Mouse (Mus musculus) liver, embryonic 11.5 days (tissue): ENCODE data around the gene Ypel1. TPM values are rescaled to one million over a fixed set of nuclear protein-coding genes. Genes with fewer than 3 reads are reported as not detected.

Experiments
- ATAC-seq: fragments of 200-750 bp; cut with Nextera tagmentation; replicated peaks from 2 replicates; pipeline ENCODE4 v1.8.0; 2017; ENCODE audit warnings: moderate number of reproducible peaks, mild to moderate bottlenecking, moderate TSS enrichment, moderate library complexity; ENCODE audit not compliant: low FRiP score
- DNase-seq: peaks from one replicate; pipeline ENCODE4 v3.0.0-alpha.2; 2017; ENCODE audit warnings: low spot score
- H3K27ac ChIP-seq: fragments of 300-500 bp; sonication (generic); 2 replicates; pipeline ENCODE4 v1.5.1; 2014; ENCODE audit warnings: mild to moderate bottlenecking, low read depth, low read length, control low read depth
- H3K27me3 ChIP-seq: fragments of 300-500 bp; sonication (generic); replicated peaks from 2 replicates; pipeline ENCODE4 v1.6.1; 2014; ENCODE audit warnings: low read length, mixed read lengths; ENCODE audit not compliant: control insufficient read depth, insufficient read depth
- H3K36me3 ChIP-seq: fragments of 300-500 bp; sonication (generic); 2 replicates; pipeline ENCODE4 v1.6.1; 2014; ENCODE audit warnings: mild to moderate bottlenecking, low read length, moderate library complexity, mixed read lengths; ENCODE audit not compliant: control insufficient read depth, insufficient read depth
- H3K4me1 ChIP-seq: fragments of 300-500 bp; sonication (generic); replicated peaks from 2 replicates; pipeline ENCODE4 v1.6.1; 2014; ENCODE audit warnings: low read length, mixed read lengths; ENCODE audit not compliant: control insufficient read depth, insufficient read depth
- H3K4me2 ChIP-seq: fragments of 300-500 bp; sonication (generic); 2 replicates; pipeline ENCODE4 v1.6.1; 2014; ENCODE audit warnings: mild to moderate bottlenecking, control low read depth, moderate library complexity
- H3K4me3 ChIP-seq: fragments of 300-500 bp; sonication (generic); 2 replicates; pipeline ENCODE4 v1.5.1; 2014; ENCODE audit warnings: low read depth, low read length, control low read depth
- H3K9ac ChIP-seq: fragments of 300-500 bp; sonication (generic); 2 replicates; pipeline ENCODE4 v1.6.1; 2014; ENCODE audit warnings: low read depth, low read length, control low read depth
- H3K9me3 ChIP-seq: fragments of 300-500 bp; sonication (generic); 2 replicates; pipeline ENCODE4 v1.6.1; 2016; ENCODE audit warnings: low read length, inconsistent platforms, mixed read lengths; ENCODE audit not compliant: control insufficient read depth
- WGBS: fragments of 180-500 bp; shearing (Covaris S2); extraction: QIAGEN DNeasy Blood & Tissue Kit; methylation state at CpG from one replicate; pipeline ENCODE4 v1.1.7; 2014; 5-methylcytosine and 5-hydroxymethylcytosine counted together
- polyA plus RNA-seq: library from polyadenylated mRNA; unstranded; fragments of >200 nt; fragmentation: Nextera tagmentation; extraction: Ambion mirVana; gene quantifications from 2 replicates; pipeline ENCODE4 v1.2.1, GENCODE M21; 2014

Gene Ypel1
- polyA plus RNA-seq, 1 experiment from 2014 or later, result 11.0 TPM

- Histone ChIP-seq H3K4me2 (no peak overlapping the region), H3K4me3 (no peak overlapping the region), H3K4me1 (peaks cover 1% of the 10 kb centered on the region; the same call in 1 of the 2 replicates), H3K27me3 (no peaks in the 10 kb centered on the region), H3K9ac (no peak overlapping the region), H3K9me3 (no peaks in the 10 kb centered on the region), H3K27ac (no peak overlapping the region), H3K36me3 (peaks cover 33% of the 10 kb centered on the region)
- WGBS, result 88% methylated on average over 4 of the region's 4 CpGs
- DNase-seq (no peak), ATAC-seq (no peak)
These were observed 35.1 kb downstream of the Ypel1 start for GRCm38 (mm10) chr16:17104600-17104999.

GRCm38 (mm10) chr16:17110771-17111743 is 41.6 kb downstream of the Ypel1 start, which contains the start of gene Ppil2:
Gene Ppil2, minus strand, starts transcription at chr16:17111257.
- whole genome bisulfite sequencing, result 7% methylated on average over 38 of the region's 38 CpGs
- Histone ChIP-seq H3K9ac (peak within 1 kb of the TSS; percentile 55), H3K9me3 (no peaks in the 10 kb centered on the region), H3K27ac (peak within 1 kb of the TSS; percentile 28; the same call in 1 of the 2 replicates), H3K36me3 (peaks cover 16% of the 10 kb centered on the region), H3K27me3 (no peaks in the 10 kb centered on the region), H3K4me3 (peak within 1 kb of the TSS; percentile 65), H3K4me1 (peaks cover 9% of the 10 kb centered on the region), H3K4me2 (peak within 1 kb of the TSS; percentile 73)
- DNase-seq (peak; percentile 76), ATAC-seq (peak; percentile 88)

GRCm38 (mm10) chr16:17117309-17117799 is 47.9 kb downstream of the Ypel1 start:
- Histone ChIP-seq H3K9ac (no peak overlapping the region), H3K9me3 (no peaks in the 10 kb centered on the region), H3K27ac (no peak overlapping the region), H3K4me2 (no peak overlapping the region), H3K27me3 (no peaks in the 10 kb centered on the region), H3K36me3 (peaks cover 26% of the 10 kb centered on the region), H3K4me1 (0 out of 2 replicates have a peak, but pooled peaks cover 2% of the 10 kb centered on the region), H3K4me3 (no peak overlapping the region)
- ATAC-seq (no peak), DNase-seq (no peak)
- 78% methylated on average over 5 of the region's 5 CpGs for WGBS

GRCm38 (mm10) chr16:17121569-17121968 is 52.1 kb downstream of the Ypel1 start:
- WGBS, result 75% methylated on average over 14 of the region's 14 CpGs
- DNase-seq, result no peak
- ATAC-seq, result no peak
- Histone ChIP-seq H3K27me3 (no peaks in the 10 kb centered on the region), H3K9ac (no peak overlapping the region), H3K36me3 (peaks cover 22% of the 10 kb centered on the region), H3K27ac (no peak overlapping the region), H3K4me3 (no peak overlapping the region), H3K4me2 (no peak overlapping the region), H3K9me3 (no peaks in the 10 kb centered on the region), H3K4me1 (peaks cover 13% of the 10 kb centered on the region)

GRCm38 (mm10) chr16:17124119-17124870 is 54.8 kb downstream of the Ypel1 start:
- no peaks in the 10 kb centered on the region for H3K9me3 ChIP-seq
- WGBS, result 6% methylated on average over 22 of the region's 22 CpGs
- H3K4me1 ChIP-seq, result peaks cover 13% of the 10 kb centered on the region
- peak overlapping the region; percentile 69 for H3K4me3 ChIP-seq
- H3K9ac ChIP-seq, result peak overlapping the region; percentile 80
- DNase-seq (peak; percentile 64), ATAC-seq (peak; percentile 28)
- H3K27me3 ChIP-seq, result no peaks in the 10 kb centered on the region
- H3K36me3 ChIP-seq, result peaks cover 20% of the 10 kb centered on the region
- peak overlapping the region; percentile 65 for H3K27ac ChIP-seq
- H3K4me2 ChIP-seq, result peak overlapping the region; percentile 86

- WGBS, result under 1% methylated on average over 25 of the region's 25 CpGs
- peaks cover 20% of the 10 kb centered on the region for H3K36me3 ChIP-seq
These were observed 55.5 kb downstream of the Ypel1 start, which contains the start of gene 2610318N02Rik for GRCm38 (mm10) chr16:17124871-17125520. Gene 2610318N02Rik, minus strand, starts transcription at chr16:17125167.

GRCm38 (mm10) chr16:17127292-17127691 is 57.8 kb downstream of the Ypel1 start:
- Histone ChIP-seq H3K36me3 (peaks cover 7% of the 10 kb centered on the region; the same call in 1 of the 2 replicates), H3K4me2 (no peak overlapping the region), H3K9me3 (no peaks in the 10 kb centered on the region), H3K27ac (no peak overlapping the region), H3K27me3 (no peaks in the 10 kb centered on the region), H3K4me1 (peaks cover 18% of the 10 kb centered on the region), H3K4me3 (no peak overlapping the region), H3K9ac (no peak overlapping the region)
- no peak for DNase-seq
- WGBS, result 76% methylated on average over 1 of the region's 1 CpGs
- no peak for ATAC-seq

More at GRCm38 (mm10) chr16:17124871-17125520, 55.5 kb downstream of the Ypel1 start, which contains the start of gene 2610318N02Rik:
- ATAC-seq (peak; percentile 98), DNase-seq (peak; percentile 84)
- Histone ChIP-seq H3K27ac (peak within 1 kb of the TSS; percentile 65), H3K4me3 (peak within 1 kb of the TSS; percentile 69), H3K9ac (peak within 1 kb of the TSS; percentile 80), H3K9me3 (no peaks in the 10 kb centered on the region), H3K27me3 (no peaks in the 10 kb centered on the region), H3K4me2 (peak within 1 kb of the TSS; percentile 86), H3K4me1 (peaks cover 13% of the 10 kb centered on the region)
